Mouse (Mus musculus) bone marrow, adult 2 months (tissue): ENCODE data around the gene Mcl1. TPM values are rescaled to one million over a fixed set of nuclear protein-coding genes. Genes with fewer than 3 reads are reported as not detected.
A peak's percentile ranks its signal among the peaks of the same experiment; 100 is the strongest.

Source experiments
- H3K27ac ChIP-seq: fragments of 200-500 bp; 2 replicates; pipeline ENCODE4 v1.5.1; 2012; ENCODE audit warnings: low read depth, mild to moderate bottlenecking, control low read depth, inconsistent platforms, low read length; ENCODE audit not compliant: control insufficient read depth, poor library complexity, insufficient read depth
- H3K4me1 ChIP-seq: fragments of 200-500 bp; 2 replicates; pipeline ENCODE4 v1.6.1; 2011; ENCODE audit warnings: low read length; ENCODE audit not compliant: control insufficient read depth, insufficient read depth
- H3K4me3 ChIP-seq: fragments of 200-500 bp; replicated peaks from 2 replicates; pipeline ENCODE3; 2011; ENCODE audit warnings: mild to moderate bottlenecking, low read depth, low read length, control low read depth; ENCODE audit not compliant: control insufficient read depth
- CTCF ChIP-seq: fragments of 200-500 bp; IDR thresholded peaks from 2 replicates; pipeline ENCODE4 v1.5.1; 2011; ENCODE audit warnings: low read length, control low read depth; ENCODE audit not compliant: control insufficient read depth, insufficient read depth
- POLR2A ChIP-seq: fragments of 200-500 bp; IDR thresholded peaks from 2 replicates; pipeline ENCODE4 v1.6.1; 2011; ENCODE audit warnings: low read depth, mild to moderate bottlenecking, control low read depth, low read length, borderline replicate concordance; ENCODE audit not compliant: control insufficient read depth
- WGBS: fragments of 180-500 bp; shearing (Covaris S2); methylation state at CpG from one replicate; pipeline ENCODE4 v1.1.7; 2018; 5-methylcytosine and 5-hydroxymethylcytosine counted together
- polyA plus RNA-seq: library from polyadenylated mRNA; stranded (reverse); fragments of >200 nt; gene quantifications from 2 replicates; pipeline ENCODE4 v1.2.4, GENCODE M21; 2011; ENCODE audit warnings: low replicate concordance; ENCODE audit not compliant: missing spikeins, insufficient read depth, insufficient read length

Gene Mcl1
- polyA plus RNA-seq, 1 experiment = 134 TPM

- WGBS = 82% methylated on average over 5 of the region's 5 CpGs
- no peaks in the 10 kb centered on the region for H3K4me1 ChIP-seq
- TF ChIP-seq POLR2A (no peak), CTCF (no peak)
- H3K4me3 ChIP-seq = no peak overlapping the region
- no peak overlapping the region for H3K27ac ChIP-seq
These were observed 24.3 kb downstream of the Mcl1 start for GRCm38 (mm10) chr3:95682878-95683277.

GRCm38 (mm10) chr3:95684846-95685245 is 26.3 kb downstream of the Mcl1 start:
- H3K4me3 ChIP-seq = no peak overlapping the region
- WGBS = 24% methylated on average over 7 of the region's 8 CpGs
- TF ChIP-seq CTCF = no peak
- no peak for TF ChIP-seq POLR2A
- no peaks in the 10 kb centered on the region for H3K4me1 ChIP-seq
- no peak overlapping the region for H3K27ac ChIP-seq

- no peak for TF ChIP-seq POLR2A
- TF ChIP-seq CTCF = no peak
- no peaks in the 10 kb centered on the region for H3K4me1 ChIP-seq
These were observed 26.7 kb downstream of the Mcl1 start for GRCm38 (mm10) chr3:95685301-95685700.

GRCm38 (mm10) chr3:95685701-95686100 is 27.1 kb downstream of the Mcl1 start:
- no peaks in the 10 kb centered on the region for H3K4me1 ChIP-seq
- 80% methylated on average over 2 of the region's 2 CpGs for WGBS
- no peak overlapping the region for H3K4me3 ChIP-seq
- no peak for TF ChIP-seq POLR2A
- TF ChIP-seq CTCF = no peak
- no peak overlapping the region for H3K27ac ChIP-seq

More at GRCm38 (mm10) chr3:95685301-95685700, 26.7 kb downstream of the Mcl1 start:
- WGBS = 83% methylated on average over 4 of the region's 4 CpGs
- H3K4me3 ChIP-seq = no peak overlapping the region
- no peak overlapping the region for H3K27ac ChIP-seq

- TF ChIP-seq CTCF (no peak), POLR2A (no peak)
- no peak overlapping the region for H3K27ac ChIP-seq
- no peaks in the 10 kb centered on the region for H3K4me1 ChIP-seq
- no peak overlapping the region for H3K4me3 ChIP-seq
- 69% methylated on average over 10 of the region's 10 CpGs for WGBS
These were observed 28.0 kb downstream of the Mcl1 start for GRCm38 (mm10) chr3:95686492-95687167.

- WGBS = 40% methylated on average over 4 of the region's 4 CpGs
- Histone ChIP-seq H3K4me1 (no peaks in the 10 kb centered on the region), H3K4me3 (no peak overlapping the region), H3K27ac (no peak overlapping the region)
- TF ChIP-seq CTCF = no peak
- no peak for TF ChIP-seq POLR2A
These were observed 28.6 kb downstream of the Mcl1 start for GRCm38 (mm10) chr3:95687168-95687523.

- Histone ChIP-seq H3K27ac (no peak within 1 kb of the TSS), H3K4me1 (no peaks in the 10 kb centered on the region), H3K4me3 (peak within 1 kb of the TSS; percentile 39)
- TF ChIP-seq CTCF = no peak
- no peak for TF ChIP-seq POLR2A
- 10% methylated on average over 50 of the region's 50 CpGs for WGBS
These were observed 29.2 kb downstream of the Mcl1 start, which contains the start of gene Adamtsl4 for GRCm38 (mm10) chr3:95687524-95688421. TSS of gene Adamtsl4 (minus strand) at chr3:95687917.

- H3K4me3 ChIP-seq = no peak overlapping the region
- H3K27ac ChIP-seq = no peak overlapping the region
- TF ChIP-seq POLR2A = no peak
- TF ChIP-seq CTCF = no peak
- peaks cover 4% of the 10 kb centered on the region for H3K4me1 ChIP-seq
- WGBS = 52% methylated on average over 11 of the region's 11 CpGs
These were observed 30.8 kb downstream of the Mcl1 start for GRCm38 (mm10) chr3:95689171-95689915.
